Mouse (Mus musculus): ENCODE measurements around the gene Ly6g6e.

The Ly6g6e gene

GRCm38 (mm10) chr17:35071454-35071853 lies 5.2 kb upstream of the Ly6g6e start:
- 85% methylated on average over 9 of the region's 9 CpGs for WGBS

GRCm38 (mm10) chr17:35074097-35074496 lies 2.6 kb upstream of the Ly6g6e start:
- 62% methylated on average over 17 of the region's 17 CpGs for WGBS

GRCm38 (mm10) chr17:35077285-35077684 lies 583 bp downstream of the Ly6g6e start:
- 14% methylated on average over 2 of the region's 2 CpGs for WGBS

GRCm38 (mm10) chr17:35077786-35078233 lies 1.1 kb downstream of the Ly6g6e start, which contains the start of gene Ly6g6d:
TSS of gene Ly6g6d (minus strand) at chr17:35078065.
- WGBS = 26% methylated on average over 14 of the region's 14 CpGs

- WGBS = 71% methylated on average over 9 of the region's 9 CpGs
These were observed 3.1 kb downstream of the Ly6g6e start for GRCm38 (mm10) chr17:35079778-35080177.

- WGBS = 50% methylated on average over 6 of the region's 6 CpGs
These were observed 3.5 kb downstream of the Ly6g6e start for GRCm38 (mm10) chr17:35080248-35080647.

GRCm38 (mm10) chr17:35080710-35081109 lies 4.0 kb downstream of the Ly6g6e start:
- WGBS = 90% methylated on average over 4 of the region's 4 CpGs

GRCm38 (mm10) chr17:35082841-35083576 lies 6.3 kb downstream of the Ly6g6e start:
- WGBS = 93% methylated on average over 16 of the region's 16 CpGs

- WGBS = 78% methylated on average over 3 of the region's 3 CpGs
These were observed 7.3 kb downstream of the Ly6g6e start for GRCm38 (mm10) chr17:35083929-35084497.

- 81% methylated on average over 7 of the region's 7 CpGs for WGBS
These were observed 8.6 kb downstream of the Ly6g6e start, which contains the start of gene Ly6g6f for GRCm38 (mm10) chr17:35085208-35085865. TSS of gene Ly6g6f (minus strand) at chr17:35085610.

- 36% methylated on average over 2 of the region's 2 CpGs for WGBS
These were observed 11.4 kb downstream of the Ly6g6e start for GRCm38 (mm10) chr17:35088151-35088550.

GRCm38 (mm10) chr17:35088825-35089644 lies 12.3 kb downstream of the Ly6g6e start, which contains the start of gene Abhd16a:
TSS of gene Abhd16a (plus strand) at chr17:35089263.
- 3% methylated on average over 67 of the region's 67 CpGs for whole genome bisulfite sequencing

- WGBS = 30% methylated on average over 8 of the region's 8 CpGs
These were observed 13.6 kb downstream of the Ly6g6e start for GRCm38 (mm10) chr17:35090166-35090932.

GRCm38 (mm10) chr17:35092403-35093198 lies 15.9 kb downstream of the Ly6g6e start:
- 74% methylated on average over 14 of the region's 14 CpGs for WGBS

GRCm38 (mm10) chr17:35094475-35095365 lies 18.0 kb downstream of the Ly6g6e start:
- 55% methylated on average over 15 of the region's 15 CpGs for WGBS

- WGBS = 89% methylated on average over 12 of the region's 12 CpGs
These were observed 19.9 kb downstream of the Ly6g6e start for GRCm38 (mm10) chr17:35096597-35096996.

GRCm38 (mm10) chr17:35097164-35097655 lies 20.5 kb downstream of the Ly6g6e start:
- 53% methylated on average over 12 of the region's 12 CpGs for WGBS

GRCm38 (mm10) chr17:35100196-35100765 lies 23.6 kb downstream of the Ly6g6e start:
- 70% methylated on average over 10 of the region's 10 CpGs for WGBS
